Mouse (Mus musculus): ENCODE measurements around the gene Fam189a1. TPM values are rescaled to one million over a fixed set of nuclear protein-coding genes. Genes with fewer than 3 reads are reported as not detected.
A peak's percentile ranks its signal among the peaks of the same experiment; 100 is the strongest.

The Fam189a1 gene
- total RNA-seq, 2 experiments from 2014 or later: 0.50 to 0.80 TPM

DNA sequence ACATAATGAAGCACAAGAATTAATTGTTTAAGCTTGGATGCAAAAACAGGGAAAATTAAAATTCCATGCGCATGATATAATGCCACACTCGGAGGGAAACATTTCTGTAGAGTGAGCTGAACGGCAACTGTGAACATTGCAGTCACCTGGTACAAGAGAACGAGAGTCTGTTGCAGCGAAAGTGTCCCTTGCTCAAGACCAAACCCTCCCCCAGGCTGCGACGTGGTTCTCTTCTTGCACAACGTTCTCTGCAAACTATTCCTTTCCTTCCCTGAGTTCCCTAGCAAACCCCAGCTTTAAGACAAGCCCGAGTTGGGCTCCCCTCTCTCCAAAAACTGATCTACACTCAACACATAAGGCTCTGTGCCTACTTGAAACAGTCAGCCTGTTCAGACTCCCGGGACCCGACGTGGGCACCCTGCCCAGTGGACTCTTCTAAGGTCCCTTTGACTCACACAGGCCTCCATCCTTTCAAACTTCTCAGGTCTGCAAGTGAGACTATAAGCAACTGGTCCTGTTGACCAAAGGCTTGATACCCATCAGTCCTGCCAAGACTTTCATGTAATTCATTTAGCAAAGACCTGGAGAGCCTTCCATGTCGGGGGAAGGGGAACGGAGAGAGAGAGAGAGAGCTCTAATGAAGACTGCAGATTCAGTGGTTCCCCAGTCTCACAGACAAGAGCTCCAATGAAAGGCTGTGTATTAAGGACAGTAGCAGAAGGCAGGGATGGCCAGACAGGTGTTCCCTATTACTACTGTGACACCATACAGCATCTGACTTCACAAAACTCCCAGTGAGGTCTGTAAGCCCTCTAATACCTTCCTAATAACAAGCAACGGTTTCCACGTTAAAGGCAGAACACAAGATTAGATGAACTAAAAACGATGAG is 51.9 kb downstream of the Fam189a1 start:
- no peak for DNase-seq (ENCODE audit: low spot score in 2 of 2)

DNA sequence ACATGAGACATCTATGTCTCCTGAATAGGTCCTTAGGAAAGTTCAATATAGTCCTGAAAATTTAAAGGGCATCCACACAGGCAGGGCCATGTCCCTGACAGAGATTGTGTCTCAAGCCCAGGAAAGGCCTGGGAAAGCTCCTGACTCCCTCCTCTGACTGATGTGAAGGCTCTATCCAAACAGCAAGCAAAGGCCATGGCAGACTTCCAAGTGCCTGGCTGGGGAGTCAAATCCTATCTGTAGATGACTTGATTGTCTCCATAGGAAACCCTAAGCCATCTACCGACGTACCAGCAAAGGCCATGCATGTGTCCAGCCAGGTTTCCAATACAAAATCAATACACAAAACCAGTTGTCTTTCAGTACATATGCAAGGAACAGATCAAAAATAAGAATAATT is 54.7 kb downstream of the Fam189a1 start:
- DNase-seq (ENCODE audit: low spot score in 2 of 2): no peak

DNA sequence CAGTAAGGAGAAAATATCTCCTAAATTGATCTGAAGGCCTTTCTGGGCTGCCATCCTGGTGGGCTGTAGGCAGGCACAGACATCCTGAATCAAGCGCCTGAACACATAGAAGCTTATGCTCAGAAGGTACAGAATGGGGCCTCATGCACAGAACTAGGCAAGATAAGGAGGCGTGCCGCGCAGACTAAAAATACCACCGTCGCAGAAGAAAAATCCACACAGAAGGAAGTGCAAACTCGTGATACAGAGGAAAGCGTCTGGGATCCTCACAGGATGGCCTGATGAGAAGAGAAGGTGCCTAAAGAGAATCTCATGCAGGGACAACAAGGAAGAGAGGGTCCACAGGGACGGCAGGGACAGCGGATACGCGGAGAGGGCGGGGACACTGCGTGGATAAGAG is 58.7 kb downstream of the Fam189a1 start:
- no peak for DNase-seq (ENCODE audit: low spot score in 2 of 2)

DNA sequence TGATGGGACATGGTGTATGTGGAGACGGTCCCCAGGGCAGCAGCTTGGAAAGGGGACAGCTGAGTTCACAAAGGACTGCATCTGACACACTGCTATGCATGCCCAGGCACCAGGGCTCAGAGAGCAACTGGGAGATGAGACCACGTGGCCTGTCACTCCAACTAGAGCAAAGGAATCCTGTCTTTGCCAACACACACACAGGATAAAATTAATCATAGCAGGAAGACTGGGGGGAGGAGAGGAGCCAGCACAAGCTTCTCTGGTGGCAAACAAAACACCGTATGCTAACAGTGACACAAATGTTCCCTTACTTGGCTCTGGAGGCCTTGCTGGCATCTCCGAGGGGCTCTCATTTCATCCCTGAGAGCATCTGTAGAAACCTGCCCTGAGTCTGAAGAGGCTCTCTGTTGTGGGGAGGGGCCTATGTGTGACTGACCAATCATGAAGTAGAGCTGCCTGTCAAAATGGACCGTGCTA is 60.7 kb downstream of the Fam189a1 start:
- DNase-seq (ENCODE audit: low spot score in 2 of 2): no peak

DNA sequence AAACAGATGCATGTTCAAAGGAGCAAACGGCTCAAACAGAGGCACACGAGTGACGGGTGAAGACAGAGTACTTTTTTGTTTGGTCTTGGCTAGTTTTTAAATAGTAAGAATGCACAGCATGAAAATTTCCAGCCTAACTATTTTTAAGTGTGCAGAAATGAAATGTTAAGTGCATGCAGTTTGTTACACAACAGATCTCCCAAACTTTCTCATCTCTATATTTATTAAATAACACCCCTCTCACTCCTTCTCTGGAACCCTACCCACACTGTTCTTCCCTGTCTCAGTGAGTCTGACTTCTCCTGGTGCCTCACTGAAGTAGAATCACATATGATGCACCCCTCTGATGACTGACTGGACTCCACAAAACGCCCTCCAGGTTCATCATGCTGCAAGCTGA is 63.1 kb downstream of the Fam189a1 start:
- DNase-seq (ENCODE audit: low spot score in 2 of 2): no peak

DNA sequence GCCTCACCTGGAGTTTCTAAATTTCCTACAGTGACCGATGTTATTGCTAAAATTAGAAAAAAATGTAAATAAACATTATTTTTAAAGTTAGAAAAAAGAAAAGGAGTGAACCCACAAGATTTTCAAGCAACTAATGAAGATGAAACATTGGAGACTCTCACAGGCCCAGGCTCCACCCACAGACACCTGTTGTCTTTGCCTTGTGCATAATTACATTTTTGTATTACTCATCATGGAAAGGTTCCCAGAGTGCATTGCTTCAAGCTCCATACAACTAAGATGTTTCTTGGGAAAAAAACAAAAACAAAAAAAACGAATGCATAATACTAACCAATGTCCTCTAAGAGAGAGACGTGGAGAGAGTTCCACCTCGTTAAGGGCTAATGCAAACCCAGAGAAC is 64.9 kb downstream of the Fam189a1 start:
- DNase-seq (ENCODE audit: low spot score in 2 of 2): no peak

DNA sequence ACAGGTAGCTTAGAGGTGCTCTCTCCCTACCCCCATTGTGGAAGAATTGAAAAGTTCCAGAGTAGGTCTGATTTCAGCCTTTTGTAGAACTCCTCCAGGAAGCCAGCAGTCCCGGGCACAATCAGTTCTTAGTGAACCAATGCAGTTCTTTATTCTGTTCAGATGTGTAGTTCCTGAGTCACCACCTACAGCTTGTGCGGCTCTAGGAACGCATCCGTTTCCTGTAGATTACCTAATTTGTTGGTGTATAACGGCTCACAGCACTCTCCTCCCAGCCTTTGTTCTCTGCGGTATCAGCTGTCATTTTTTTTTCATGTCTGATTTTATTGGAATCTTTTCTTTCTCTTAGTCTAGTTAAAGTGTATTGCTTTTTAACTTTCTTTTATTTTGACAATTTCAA is 70.4 kb downstream of the Fam189a1 start:
- no peak for DNase-seq (ENCODE audit: low spot score in 2 of 2)

DNA sequence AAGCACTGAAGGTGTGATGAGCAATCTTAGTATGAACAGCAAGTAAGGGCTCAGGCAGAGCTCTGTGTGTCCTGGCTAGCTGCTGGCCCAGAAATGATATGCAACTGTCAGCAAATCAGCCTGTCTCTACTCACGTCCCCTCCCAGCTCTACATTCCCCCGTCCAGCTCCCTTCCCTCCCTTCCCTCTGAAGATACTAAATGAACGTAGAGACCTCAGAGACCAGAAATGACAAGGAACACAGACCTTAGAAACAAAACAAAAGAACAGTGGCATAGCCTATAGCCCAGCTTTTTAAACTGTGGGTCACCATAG is 73.6 kb downstream of the Fam189a1 start:
- DNase-seq (ENCODE audit: low spot score in 2 of 2): no peak

DNA sequence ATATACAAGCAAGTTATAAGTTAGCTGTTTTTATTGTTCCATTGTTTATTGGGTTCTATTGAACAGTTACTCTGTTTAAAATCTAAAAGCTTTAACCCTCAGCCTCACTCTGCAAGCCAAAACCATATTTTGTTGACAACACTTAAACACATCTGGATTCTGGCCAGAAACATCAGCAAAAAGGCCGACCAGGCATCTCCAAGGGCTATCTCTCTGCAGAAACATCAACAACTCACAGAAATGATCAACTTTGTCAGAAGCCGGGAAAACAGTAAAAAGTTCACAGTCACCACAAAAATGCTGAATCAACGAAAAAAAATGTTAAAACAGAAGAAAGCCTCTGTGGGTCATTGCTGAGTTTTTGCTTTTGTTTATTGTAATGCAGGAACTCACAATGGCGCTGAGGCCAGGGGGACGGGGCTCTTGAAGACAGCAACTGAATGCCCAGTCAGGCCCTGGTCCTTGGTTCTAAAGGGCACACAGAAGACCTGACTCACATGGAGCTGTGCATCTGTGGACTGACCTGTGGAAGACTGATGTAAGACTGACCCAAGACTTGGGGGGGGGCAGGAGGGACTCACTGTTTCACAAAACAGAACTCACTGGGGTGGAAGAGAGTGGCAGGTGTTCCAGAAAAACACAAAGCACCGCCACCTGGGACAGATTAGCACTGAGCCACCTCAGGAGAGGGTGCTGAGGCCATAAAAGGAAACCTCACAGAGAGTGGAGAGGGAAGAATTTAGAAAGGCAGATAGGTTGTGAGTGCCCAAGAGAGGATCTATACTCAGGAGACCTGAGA is 74.2 kb downstream of the Fam189a1 start:
- DNase-seq (ENCODE audit: low spot score in 2 of 2): no peak

DNA sequence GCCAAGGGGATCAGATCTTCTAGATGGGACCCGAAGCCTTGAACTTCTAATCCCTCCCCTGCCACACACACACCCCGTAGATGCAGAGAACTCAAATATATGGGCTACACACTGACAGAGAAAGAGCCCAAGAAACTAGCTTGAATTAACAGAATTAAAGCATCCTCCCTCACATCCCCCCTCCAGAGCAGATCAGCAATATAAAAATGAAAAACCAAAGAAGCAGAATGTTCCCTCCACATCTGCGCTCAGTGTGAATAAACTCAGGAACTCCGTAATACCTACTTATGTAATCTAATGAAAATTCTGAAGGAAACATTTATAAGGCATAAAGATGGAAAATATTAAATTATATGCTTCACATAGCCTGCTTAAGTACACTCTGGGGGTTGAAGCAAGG is 80.2 kb downstream of the Fam189a1 start:
- no peak for DNase-seq (ENCODE audit: low spot score in 2 of 2)

DNA sequence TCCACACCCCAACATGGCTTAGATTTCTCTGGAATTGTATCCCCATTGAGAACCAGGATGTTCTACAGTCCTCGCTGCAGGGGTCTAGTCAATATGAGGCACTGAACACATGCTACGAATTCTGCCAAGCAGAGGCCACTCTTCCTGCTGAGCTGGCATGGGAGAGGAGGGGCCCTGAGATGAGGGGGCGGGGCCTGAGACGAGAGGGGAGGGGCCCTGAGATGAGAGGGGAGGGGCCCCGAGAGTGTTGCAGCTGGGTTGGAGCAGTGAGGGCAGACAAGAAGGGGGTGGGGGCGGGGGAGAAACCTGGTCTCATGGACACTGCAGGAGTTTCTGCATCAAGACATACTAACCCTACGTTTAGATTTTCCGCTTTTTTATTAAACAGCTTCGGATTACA is 82.2 kb downstream of the Fam189a1 start:
- DNase-seq (ENCODE audit: low spot score in 2 of 2): no peak

DNA sequence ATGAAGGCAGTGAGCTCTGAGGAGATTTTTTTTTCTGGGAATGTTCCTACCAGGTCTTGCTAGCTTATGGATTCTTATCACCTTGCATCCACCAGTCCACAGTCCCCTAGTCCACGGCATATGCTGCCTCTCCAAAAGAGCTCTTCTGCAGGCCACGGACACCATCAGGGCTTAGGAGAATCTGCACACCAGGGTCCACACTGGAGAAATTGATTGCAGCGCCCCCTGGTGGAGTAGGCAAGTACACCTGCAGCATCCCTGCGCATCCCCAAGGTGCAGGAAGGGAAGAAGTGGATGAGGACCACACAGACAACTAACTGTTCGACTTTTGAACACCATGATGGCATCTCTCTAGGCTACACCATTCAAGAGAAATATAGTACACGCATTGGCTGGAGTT is 82.8 kb downstream of the Fam189a1 start:
- peak; percentile 56 to 63 for DNase-seq (ENCODE audit: low spot score in 2 of 2)

DNA sequence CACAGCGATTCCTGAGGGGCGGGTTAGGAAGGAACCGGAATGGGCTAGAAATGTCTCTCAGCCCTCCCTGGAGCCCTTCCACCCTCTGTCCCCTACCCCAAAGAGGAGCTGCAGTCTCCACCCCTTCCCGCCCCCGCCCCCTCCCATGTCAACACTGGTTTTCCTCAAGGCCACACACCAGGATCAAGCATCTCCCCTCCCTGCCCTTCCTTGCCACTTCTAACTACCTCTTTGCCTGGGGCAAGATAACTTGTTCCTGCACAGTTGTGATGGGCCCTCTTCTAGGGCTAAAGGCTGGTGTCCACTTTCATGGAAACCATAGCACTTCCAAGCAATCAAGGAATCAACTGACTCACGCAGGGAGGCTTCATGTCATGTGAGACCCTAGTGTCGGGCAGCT is 90.2 kb downstream of the Fam189a1 start:
- DNase-seq (ENCODE audit: low spot score in 2 of 2): no peak

DNA sequence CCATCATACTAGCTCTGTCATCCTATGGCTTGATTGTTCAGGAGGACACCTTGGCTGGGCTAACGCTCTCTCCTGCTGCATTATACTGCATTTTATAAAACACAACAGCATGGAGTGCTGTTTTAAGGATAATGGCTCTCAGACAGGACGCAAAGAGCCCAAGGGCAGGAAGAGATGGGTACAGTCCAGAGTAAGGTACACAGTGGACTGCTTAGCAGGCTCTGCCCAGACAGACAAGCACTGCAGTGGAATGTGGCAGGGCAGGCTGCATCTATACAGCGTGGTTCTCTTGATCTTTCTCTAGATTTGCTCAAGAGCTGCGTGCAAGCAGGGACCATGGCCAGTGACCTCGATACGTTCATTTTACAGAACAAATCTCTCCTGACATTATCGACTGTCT is 90.9 kb downstream of the Fam189a1 start:
- DNase-seq (ENCODE audit: low spot score in 2 of 2): no peak

DNA sequence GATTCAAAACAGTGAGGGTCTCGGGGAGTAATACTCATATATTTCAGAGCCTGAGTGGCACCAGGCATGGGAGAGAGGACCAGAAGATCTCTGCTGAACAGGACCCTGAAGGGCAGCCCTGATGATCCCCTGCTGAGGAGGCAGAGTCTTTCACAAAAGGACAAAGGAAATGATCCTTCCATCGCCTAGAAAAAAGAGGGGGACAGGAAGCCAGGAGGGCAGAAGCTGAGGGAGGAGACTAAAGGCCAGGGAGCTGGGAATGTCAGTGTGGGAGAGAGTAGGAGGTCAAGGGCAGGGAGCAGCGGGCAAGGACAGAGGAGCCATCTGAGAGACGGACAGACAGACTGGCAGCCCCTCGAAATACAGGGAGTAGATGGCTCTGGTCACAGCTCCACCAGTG is 91.7 kb downstream of the Fam189a1 start:
- DNase-seq (ENCODE audit: low spot score in 2 of 2): no peak

DNA sequence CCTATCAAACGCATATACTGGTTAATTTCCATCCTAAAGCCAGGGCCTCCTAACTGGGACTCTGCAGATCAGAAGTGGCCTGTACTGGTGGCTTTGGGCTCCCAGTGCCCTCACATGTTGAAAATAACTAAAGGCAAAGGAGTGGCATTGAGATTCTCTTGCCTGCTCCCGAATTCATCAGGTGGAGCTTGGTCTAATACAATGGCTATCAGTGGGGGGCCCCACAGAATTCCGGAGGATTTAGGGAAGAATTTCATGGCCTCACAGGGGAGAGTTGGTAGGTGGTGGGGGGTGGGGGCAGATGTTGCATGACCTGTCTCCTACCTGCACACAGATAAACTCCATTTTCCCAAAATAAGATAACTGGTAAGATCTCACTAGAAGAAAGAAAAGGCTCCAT is 92.3 kb downstream of the Fam189a1 start:
- DNase-seq (ENCODE audit: low spot score in 2 of 2): no peak

DNA sequence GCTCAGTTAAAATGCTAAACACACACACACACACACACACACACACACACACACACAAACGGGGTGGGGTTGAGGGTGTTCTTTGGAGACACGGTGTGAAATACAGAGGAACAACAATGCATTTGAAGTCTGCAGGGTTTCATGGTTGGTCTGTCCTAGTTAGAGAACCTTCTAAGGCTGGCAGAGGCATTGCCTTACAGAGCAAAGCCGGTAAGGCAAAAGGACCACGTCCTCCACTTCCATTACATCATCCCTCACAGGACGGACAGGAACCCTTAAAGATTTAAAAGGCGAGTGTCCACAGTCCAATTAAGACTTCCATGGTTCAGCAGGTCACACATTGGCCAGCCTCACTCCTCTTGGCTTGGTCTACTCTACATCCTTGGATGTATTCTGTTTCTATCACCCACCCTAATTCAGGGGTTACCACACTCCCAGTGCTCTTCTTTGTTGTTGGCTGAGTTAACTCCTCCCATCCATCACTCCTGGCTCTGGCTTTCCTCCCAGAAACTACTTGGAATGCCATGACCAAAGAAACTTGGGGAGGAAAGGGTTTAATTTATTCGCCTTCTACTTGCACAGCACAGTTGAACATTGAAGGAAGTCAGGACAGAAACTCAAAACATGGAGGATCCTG is 96.1 kb downstream of the Fam189a1 start:
- no peak for DNase-seq (ENCODE audit: low spot score in 2 of 2)

DNA sequence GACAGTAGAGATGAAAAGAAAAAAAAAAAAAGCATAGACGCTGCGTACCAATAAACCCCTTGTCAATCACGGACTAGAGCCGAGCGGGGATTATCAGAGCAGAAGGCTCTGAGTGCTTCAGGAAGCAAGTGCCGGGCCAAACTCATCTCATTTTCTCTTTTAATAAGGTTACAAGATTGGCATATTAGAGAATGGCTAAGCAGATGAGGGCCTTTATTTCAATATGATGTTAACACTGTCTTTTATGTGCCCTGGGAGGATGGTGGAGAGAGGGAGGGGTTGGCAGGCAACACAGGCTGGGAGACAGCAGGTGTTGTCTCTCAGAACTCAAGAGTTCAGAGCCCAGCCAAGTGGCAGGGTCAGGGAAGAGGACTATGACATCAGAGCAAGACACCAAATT is 99.5 kb downstream of the Fam189a1 start:
- no peak for DNase-seq (ENCODE audit: low spot score in 2 of 2)

DNA sequence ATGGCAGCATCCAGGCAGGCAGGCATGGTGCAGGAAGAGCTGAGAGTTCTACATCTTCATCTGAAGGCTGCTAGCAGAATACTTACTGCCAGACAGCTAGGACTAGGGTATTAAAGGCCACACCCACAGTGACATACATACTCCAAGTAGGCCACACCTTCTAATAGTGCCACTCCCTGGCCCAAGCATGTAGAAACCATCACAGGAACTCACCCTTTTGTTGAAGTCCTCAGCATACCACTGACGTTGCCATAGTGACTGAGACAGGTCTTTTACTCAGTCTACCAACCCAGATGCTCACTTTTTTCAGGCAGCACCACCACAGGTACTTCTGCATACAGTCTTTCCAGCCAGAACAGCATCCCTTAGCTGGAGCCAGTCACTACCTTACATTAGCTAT is 104.4 kb downstream of the Fam189a1 start:
- DNase-seq (ENCODE audit: low spot score in 2 of 2): no peak

DNA sequence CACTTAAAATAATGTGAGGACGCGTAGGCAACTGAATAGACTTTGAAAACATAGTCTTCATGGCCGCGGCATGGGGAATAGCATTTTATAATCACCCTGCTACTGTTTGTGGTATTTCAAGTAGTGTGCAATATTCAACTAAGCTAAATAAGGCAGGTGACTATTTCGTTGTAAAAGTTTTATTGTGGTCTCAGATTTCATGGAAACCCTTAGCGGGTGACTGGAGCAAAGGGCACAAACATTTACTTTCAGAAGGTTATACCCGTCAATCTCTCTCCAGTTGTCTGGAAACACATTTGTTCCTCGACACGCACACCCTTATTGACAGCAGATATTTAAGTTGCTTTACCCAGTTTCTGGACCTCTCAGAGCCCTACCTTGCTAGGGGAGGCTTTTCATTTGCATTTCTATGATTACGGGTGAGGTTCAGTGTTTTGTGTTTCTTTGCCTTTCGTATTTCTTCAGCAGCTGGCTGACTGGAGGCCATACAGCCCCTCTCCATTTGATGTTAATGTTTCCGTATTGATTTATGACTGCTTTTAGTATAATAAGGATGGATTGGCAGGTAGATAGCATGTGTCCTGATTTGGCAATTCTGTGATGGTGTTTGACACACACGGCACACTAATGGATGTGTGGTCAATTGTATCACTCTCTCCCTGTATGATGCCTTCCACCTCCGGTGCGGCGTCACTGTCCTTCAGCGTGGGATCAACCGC is 107.0 kb downstream of the Fam189a1 start:
- no peak for DNase-seq (ENCODE audit: low spot score in 2 of 2)

DNA sequence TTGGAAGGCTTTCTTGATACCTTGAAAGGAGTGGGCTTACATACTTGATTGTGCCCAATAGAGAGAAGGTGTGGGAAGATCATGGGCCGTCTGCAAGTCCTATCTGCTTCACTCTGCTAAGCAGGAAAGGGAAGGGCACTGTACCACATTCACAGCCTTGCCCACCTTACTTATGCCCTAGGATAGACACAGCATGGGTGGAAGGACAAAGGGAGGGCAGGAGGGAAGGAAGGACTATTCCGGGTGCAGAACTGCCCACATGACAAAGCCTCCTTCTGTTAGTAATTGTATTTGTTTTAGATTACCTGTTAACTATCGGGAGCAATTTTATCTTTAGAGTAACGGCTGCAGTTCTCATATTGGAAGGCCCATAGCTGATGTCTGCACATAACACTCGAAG is 108.7 kb downstream of the Fam189a1 start:
- no peak for DNase-seq (ENCODE audit: low spot score in 2 of 2)
